25 mouse cellular contexts compared by ENCODE assay signal in the genomic region with DNA sequence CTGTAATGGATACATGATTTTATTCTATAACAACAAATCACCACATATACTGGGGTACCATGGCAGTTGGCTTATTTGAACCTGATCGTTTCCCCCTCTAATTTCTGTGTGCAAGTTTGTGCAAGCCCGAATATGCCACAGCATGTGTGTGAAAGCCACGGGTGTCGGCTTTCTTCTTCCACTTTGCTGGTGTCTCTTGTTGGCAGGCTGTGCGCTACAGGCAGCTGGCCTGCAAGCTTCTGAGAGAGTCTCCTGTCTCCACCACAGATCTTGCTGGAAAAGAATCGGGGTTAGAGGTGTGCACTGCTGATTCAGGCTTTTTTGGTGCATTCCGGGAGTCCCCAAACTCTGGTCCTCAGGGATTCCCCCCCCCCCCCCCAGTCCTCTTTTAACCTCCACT.
A peak's percentile ranks its signal among the peaks of the same experiment; 100 is the strongest.
DNase-seq lines count a peak whose midpoint lies in the region; ATAC-seq and TF ChIP-seq lines count a peak whose summit lies in the region.
"Had no signal": no experiment of that assay in that cellular context is flagged by ENCODE, and none has a peak within 500 bp of the region (broad histone marks: within the 10 kb centered on the region; RNA-seq: fewer than 3 reads in every experiment).

No protein-coding gene starts in this region.

- peaks cover 9% of the 10 kb centered on the region for H3K4me1 ChIP-seq in forebrain, embryonic 13.5 days
- peaks cover 20% of the 10 kb centered on the region for H3K4me1 ChIP-seq in forebrain, embryonic 10.5 days
- H3K4me1 ChIP-seq in hindbrain, postnatal 0 days (ENCODE audit: insufficient read depth, low read length): no peaks in the 10 kb centered on the region
- peaks cover 14% of the 10 kb centered on the region; the same call in 1 of the 2 replicates for H3K4me1 ChIP-seq in hindbrain, embryonic 14.5 days (replicated peaks; ENCODE audit: control insufficient read depth, insufficient read depth, low read length)
- H3K4me1 ChIP-seq: heart, embryonic 13.5 days had no signal

- no peak for TF ChIP-seq CTCF in hindbrain, postnatal 0 days (IDR thresholded peaks at IDR 0.05; ENCODE audit: low read depth)

- ATAC-seq in cerebellum, adult (ENCODE audit: insufficient number of reproducible peaks, low FRiP score, low TSS enrichment): no peak
- ATAC-seq in forebrain, embryonic 13.5 days: no peak
- peak; percentile 19; the same call in 1 of the 2 replicates for ATAC-seq in hindbrain, postnatal 0 days
- ATAC-seq in hindbrain, embryonic 14.5 days (ENCODE audit: low FRiP score): no peak
- ATAC-seq: activated CD4-positive, CD25-positive, alpha-beta regulatory T cell, adult 4 months; intestine, postnatal 0 days had no signal

- no peaks in the 10 kb centered on the region for H3K9me3 ChIP-seq in forebrain, embryonic 13.5 days (replicated peaks)
- H3K9me3 ChIP-seq in forebrain, embryonic 10.5 days: no peaks in the 10 kb centered on the region
- H3K9me3 ChIP-seq in hindbrain, postnatal 0 days (ENCODE audit: low read length): no peaks in the 10 kb centered on the region
- no peaks in the 10 kb centered on the region for H3K9me3 ChIP-seq in hindbrain, embryonic 14.5 days (ENCODE audit: control insufficient read depth, low read length)
- H3K9me3 ChIP-seq: heart, embryonic 13.5 days; hindbrain, embryonic 10.5 days had no signal

- WGBS in forebrain, embryonic 13.5 days: 71% methylated on average over 7 of the region's 7 CpGs
- 82% methylated on average over 7 of the region's 7 CpGs for WGBS in forebrain, embryonic 10.5 days
- 43% methylated on average over 7 of the region's 7 CpGs for WGBS in hindbrain, postnatal 0 days
- 76% methylated on average over 7 of the region's 7 CpGs for WGBS in hindbrain, embryonic 14.5 days

- no peak overlapping the region for H3K4me3 ChIP-seq in forebrain, embryonic 13.5 days
- no peak overlapping the region for H3K4me3 ChIP-seq in forebrain, embryonic 10.5 days
- H3K4me3 ChIP-seq in hindbrain, postnatal 0 days (ENCODE audit: low read length): no peak overlapping the region
- H3K4me3 ChIP-seq in hindbrain, embryonic 14.5 days (replicated peaks; ENCODE audit: low read length): no peak overlapping the region
- H3K4me3 ChIP-seq: heart, embryonic 13.5 days; hindbrain, embryonic 10.5 days had no signal

- no peak overlapping the region for H3K4me2 ChIP-seq in forebrain, embryonic 13.5 days
- no peak overlapping the region for H3K4me2 ChIP-seq in hindbrain, postnatal 0 days (ENCODE audit: low read depth, low read length)
- H3K4me2 ChIP-seq in hindbrain, embryonic 14.5 days (replicated peaks): no peak overlapping the region
- H3K4me2 ChIP-seq: heart, embryonic 13.5 days had no signal

- H3K27me3 ChIP-seq in forebrain, embryonic 13.5 days: no peaks in the 10 kb centered on the region
- H3K27me3 ChIP-seq in forebrain, embryonic 10.5 days (ENCODE audit: poor library complexity, severe bottlenecking): no peaks in the 10 kb centered on the region
- H3K27me3 ChIP-seq in hindbrain, postnatal 0 days (ENCODE audit: insufficient read depth, low read length): no peaks in the 10 kb centered on the region
- no peaks in the 10 kb centered on the region for H3K27me3 ChIP-seq in hindbrain, embryonic 14.5 days (ENCODE audit: control insufficient read depth, insufficient read depth, low read length)
- H3K27me3 ChIP-seq: CH12.LX had no signal

- H3K9ac ChIP-seq in forebrain, embryonic 13.5 days: no peak overlapping the region
- no peak overlapping the region for H3K9ac ChIP-seq in hindbrain, postnatal 0 days (replicated peaks; ENCODE audit: low read length)
- H3K9ac ChIP-seq in hindbrain, embryonic 14.5 days: no peak overlapping the region
- H3K9ac ChIP-seq: heart, embryonic 13.5 days; liver, embryonic 14.5 days had no signal

- H3K27ac ChIP-seq in forebrain, embryonic 13.5 days: peak overlapping the region; percentile 12; the same call in 1 of the 2 replicates
- no peak overlapping the region for H3K27ac ChIP-seq in forebrain, embryonic 10.5 days
- no peak overlapping the region; the same call in 1 of the 2 replicates for H3K27ac ChIP-seq in hindbrain, postnatal 0 days
- no peak overlapping the region for H3K27ac ChIP-seq in hindbrain, embryonic 14.5 days
- H3K27ac ChIP-seq: heart, embryonic 13.5 days; hindbrain, embryonic 10.5 days; liver, embryonic 14.5 days had no signal

- H3K36me3 ChIP-seq in forebrain, embryonic 13.5 days (ENCODE audit: poor library complexity, severe bottlenecking): no peaks in the 10 kb centered on the region
- H3K36me3 ChIP-seq in forebrain, embryonic 10.5 days (replicated peaks): no peaks in the 10 kb centered on the region
- H3K36me3 ChIP-seq in hindbrain, postnatal 0 days (ENCODE audit: insufficient read depth, low read length): no peaks in the 10 kb centered on the region
- H3K36me3 ChIP-seq in hindbrain, embryonic 14.5 days (replicated peaks; ENCODE audit: control insufficient read depth, insufficient read depth): no peaks in the 10 kb centered on the region
- H3K36me3 ChIP-seq: heart, embryonic 13.5 days; hindbrain, embryonic 10.5 days had no signal

- peak; percentile 15 for DNase-seq in cerebellum, adult 9-10 months
- DNase-seq in forebrain, embryonic 10.5 days (ENCODE audit: extremely low spot score, low spot score): no peak
- DNase-seq in hindbrain, postnatal 0 days (ENCODE audit: low spot score): peak; percentile 30
- DNase-seq in hindbrain, embryonic 14.5 days (ENCODE audit: low spot score): no peak
- peak; percentile 42 for DNase-seq in brain, adult 2 months (ENCODE audit: low read depth, low spot score)
- DNase-seq in lung, postnatal 4 days: no peak
- DNase-seq: adrenal gland, adult 2 months; adrenal gland, postnatal 36 days; gastrocnemius, postnatal 10 days; heart, postnatal 14 days; kidney, adult 9 months; kidney, postnatal 10 days; layer of hippocampus, postnatal 36 days; liver; lung, adult 2 months; lung, postnatal 10 days; midbrain, embryonic 14.5 days had no signal

Comparison
In these comparisons a context has a peak if more than half of its experiments do, and no peak if none do; other contexts are left out.
1. DNase-seq: peak in cerebellum, adult 9-10 months (single experiment), hindbrain, postnatal 0 days (single experiment) and brain, adult 2 months (single experiment); none in forebrain, embryonic 10.5 days (single experiment), hindbrain, embryonic 14.5 days (single experiment) and lung, postnatal 4 days (0 of 2).